Mouse (Mus musculus) c-Kit-positive CD71-negative TER-119-negative erythroid progenitor cells, embryonic 14.5 days (primary cell): ENCODE measurements at regions not wholly inside any gene's neighbourhood (a gene's known extent, or its start where the extent isn't known, plus 50 kb on each side); places are given as distances from the start of the nearest gene placed in this dataset.

ENCODE experiments used
- DNase-seq: peaks from one replicate; pipeline ENCODE4 v3.0.0-alpha.2; 2013; ENCODE audit warnings: low read depth

DNA sequence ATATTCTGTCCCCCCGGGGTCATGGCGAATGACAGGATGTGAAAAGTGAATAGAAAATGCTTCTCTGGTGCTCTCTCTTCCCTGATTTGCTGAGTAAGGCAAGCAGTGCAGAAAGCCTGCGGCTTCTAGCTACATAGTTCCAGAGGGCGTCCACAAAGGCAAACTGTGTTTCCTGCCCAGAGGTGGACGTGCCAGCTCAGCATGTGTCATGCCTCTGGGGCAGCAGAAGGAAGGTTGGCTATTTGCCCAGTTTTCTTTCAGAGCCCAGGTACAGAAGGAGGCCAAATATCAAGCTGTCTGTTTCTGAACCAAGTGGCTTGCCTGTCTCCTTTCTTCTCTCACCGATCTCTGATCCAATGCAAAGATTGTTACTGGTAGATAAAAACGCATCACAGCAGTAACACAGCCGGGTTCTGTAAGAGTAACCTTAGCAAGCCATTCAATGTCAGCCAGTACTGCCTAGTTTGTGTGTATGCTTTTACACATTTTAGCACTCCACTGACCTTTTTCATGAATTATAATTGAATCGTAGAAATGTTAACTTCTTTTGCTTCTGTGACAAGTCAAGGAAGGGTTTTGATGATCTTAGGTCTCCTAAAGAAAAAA lies 223.3 kb upstream of the Impg1 start:
- no peak for DNase-seq

DNA sequence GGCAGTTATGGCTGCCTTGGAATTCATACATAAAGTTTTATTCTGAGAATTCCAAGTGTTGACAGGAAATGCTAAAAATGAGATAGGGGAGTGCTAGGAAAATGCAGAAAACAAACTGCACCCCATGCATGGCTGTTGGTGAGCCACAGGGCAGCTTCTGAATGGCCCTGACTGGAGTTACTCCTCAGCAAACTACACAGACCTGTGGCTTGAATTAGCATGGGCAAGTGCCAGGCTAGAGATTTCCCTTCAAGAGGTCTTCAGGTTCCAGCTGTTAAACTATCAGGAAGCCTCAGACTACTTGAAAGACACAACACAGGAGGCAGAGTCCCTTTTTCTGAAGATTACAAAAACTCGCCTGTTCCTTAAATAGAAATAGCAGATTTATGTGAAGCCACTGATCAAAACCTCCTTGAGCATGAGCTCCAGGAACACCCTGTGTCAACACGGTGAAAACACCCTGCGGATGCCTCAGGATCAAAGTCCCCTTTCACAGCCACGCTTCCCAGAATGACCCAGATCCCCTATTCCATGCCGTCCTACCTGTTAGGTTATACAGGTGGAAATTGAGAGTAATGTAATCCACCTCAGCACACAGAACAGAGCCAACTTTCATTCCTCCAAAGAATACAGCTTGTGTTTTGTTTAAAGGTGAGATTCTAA lies 217.9 kb upstream of the Impg1 start:
- no peak for DNase-seq

DNA sequence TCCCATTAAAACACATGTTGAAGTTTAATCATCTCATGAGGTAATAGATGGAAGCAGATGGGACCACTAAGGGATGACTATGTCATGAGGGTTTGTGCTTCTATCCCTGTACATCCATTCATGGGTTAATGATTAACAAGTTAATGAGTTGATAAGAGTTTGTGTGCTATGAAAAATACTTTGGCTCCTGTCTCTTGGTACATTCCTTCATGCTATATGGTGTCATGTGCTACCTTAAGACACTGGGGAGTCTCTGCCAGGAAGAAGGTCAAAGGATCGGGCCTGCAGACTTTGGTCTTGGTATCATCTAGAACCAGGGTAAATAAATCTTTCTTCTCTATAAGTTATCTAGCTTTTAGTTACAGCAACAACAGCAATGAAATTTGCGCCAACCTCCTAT lies 216.4 kb upstream of the Impg1 start:
- DNase-seq = no peak

GRCm38 (mm10) chr9:80671483-80671882 lies 206.2 kb upstream of the Impg1 start:
- DNase-seq = no peak

GRCm38 (mm10) chr9:80668575-80669248 lies 203.4 kb upstream of the Impg1 start:
- no peak for DNase-seq

GRCm38 (mm10) chr9:80658755-80659154 lies 193.5 kb upstream of the Impg1 start:
- DNase-seq = no peak

- DNase-seq = no peak
Measured at GRCm38 (mm10) chr9:80615114-80615513, 149.8 kb upstream of the Impg1 start.

GRCm38 (mm10) chr9:80600019-80600418 lies 134.7 kb upstream of the Impg1 start:
- no peak for DNase-seq

DNA sequence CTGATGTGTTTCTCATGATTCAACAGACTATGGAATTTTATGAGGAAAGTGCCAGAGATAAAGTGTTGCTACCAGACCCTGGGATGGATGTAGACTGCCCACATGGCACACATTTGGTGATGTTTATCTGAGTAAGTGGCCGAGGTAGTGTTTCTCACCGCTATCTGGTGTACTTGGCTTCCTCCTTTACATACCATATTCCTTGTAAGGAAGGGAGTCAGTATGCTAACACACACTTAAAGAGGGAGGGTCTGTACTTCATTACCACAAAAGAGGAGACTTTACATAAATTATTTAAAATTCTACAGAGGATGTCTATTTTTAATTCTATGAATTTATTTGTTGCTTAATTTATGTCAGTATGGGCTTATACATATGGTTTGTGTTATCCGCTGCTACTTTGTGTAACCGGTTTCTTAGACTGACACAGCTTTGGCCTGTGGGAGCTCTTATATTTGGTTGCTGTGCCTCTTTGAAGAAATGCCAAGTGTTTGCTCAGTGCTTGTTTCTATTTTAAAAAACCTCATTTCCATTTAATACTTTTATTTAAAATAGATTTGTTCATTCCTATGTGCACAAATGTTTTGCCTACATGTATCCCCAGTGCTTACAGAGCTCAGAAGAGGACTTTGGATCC lies 100.2 kb upstream of the Impg1 start:
- DNase-seq = no peak

- DNase-seq = no peak
Measured at GRCm38 (mm10) chr9:80563655-80564054, 98.4 kb upstream of the Impg1 start.

- no peak for DNase-seq
Measured at GRCm38 (mm10) chr9:80555531-80556067, 90.3 kb upstream of the Impg1 start.
